ENCODE assay signal across 16 mouse cellular contexts in the genomic region with DNA sequence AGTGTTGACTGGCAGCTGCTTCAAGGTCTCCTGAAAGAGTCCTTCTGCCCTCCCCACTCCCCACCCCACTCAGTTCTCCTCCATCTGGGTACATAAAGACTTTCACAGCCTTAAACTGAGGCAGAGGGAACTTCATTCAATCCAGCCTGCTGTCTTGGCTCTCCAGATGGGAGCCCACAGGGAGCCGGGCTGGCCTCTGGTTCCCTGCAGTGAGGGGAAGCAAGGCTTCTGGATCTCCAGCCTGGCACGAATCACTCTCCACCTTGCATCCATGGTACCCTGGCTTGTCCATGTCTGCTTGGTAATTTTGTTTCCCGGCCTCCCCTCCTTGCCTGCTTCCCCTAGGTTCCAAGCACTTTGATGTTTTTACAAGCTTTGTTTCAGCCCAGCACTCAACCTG.
DNase-seq lines count a peak whose midpoint lies in the region; ATAC-seq lines count a peak whose summit lies in the region.
"Had no signal": no experiment of that assay in that cellular context is flagged by ENCODE, and none has a peak within 500 bp of the region (broad histone marks: within the 10 kb centered on the region; RNA-seq: fewer than 3 reads in every experiment).

No protein-coding gene starts in this region.

- peak; percentile 30 for DNase-seq in cerebellum, adult 11 months
- peak; percentile 67 for DNase-seq in left cerebral cortex, postnatal 4 days
- no peak for DNase-seq in left cerebral cortex, adult 8-10 months (ENCODE audit: low spot score in 2 of 2)
- no peak for DNase-seq in adrenal gland, postnatal 36 days
- DNase-seq in spleen, adult 18-20 months: no peak
- DNase-seq: heart, postnatal 14 days; lung, embryonic 14.5 days; right cerebral cortex, postnatal 25 days; thymus, postnatal 25 days had no signal

- H3K36me3 ChIP-seq in forebrain, embryonic 12.5 days (replicated peaks): peaks cover 4% of the 10 kb centered on the region; the same call in 1 of the 2 replicates
- no peaks in the 10 kb centered on the region for H3K36me3 ChIP-seq in midbrain, embryonic 15.5 days (replicated peaks)
- H3K36me3 ChIP-seq: liver, embryonic 12.5 days; neural tube, embryonic 12.5 days had no signal

- 30% methylated on average over 3 of the region's 3 CpGs for WGBS in forebrain, embryonic 12.5 days
- 25% methylated on average over 3 of the region's 3 CpGs for WGBS in midbrain, embryonic 15.5 days

- H3K4me2 ChIP-seq in forebrain, embryonic 12.5 days: no peak overlapping the region
- H3K4me2 ChIP-seq in midbrain, embryonic 15.5 days: no peak overlapping the region
- H3K4me2 ChIP-seq: heart, embryonic 11.5 days; liver, embryonic 12.5 days; lung, embryonic 14.5 days; neural tube, embryonic 12.5 days had no signal

- ATAC-seq in cerebellum, adult (ENCODE audit: insufficient number of reproducible peaks, low FRiP score, low TSS enrichment): no peak
- no peak for ATAC-seq in forebrain, embryonic 12.5 days (ENCODE audit: low FRiP score)
- no peak for ATAC-seq in midbrain, embryonic 15.5 days (replicated peaks)
- ATAC-seq: liver, embryonic 12.5 days had no signal

- H3K27ac ChIP-seq in forebrain, embryonic 12.5 days: peak overlapping the region; percentile 61
- H3K27ac ChIP-seq in midbrain, embryonic 15.5 days: peak overlapping the region; percentile 70
- H3K27ac ChIP-seq: liver, embryonic 12.5 days; macrophage; neural tube, embryonic 12.5 days had no signal

- no peak overlapping the region for H3K4me3 ChIP-seq in forebrain, embryonic 12.5 days (replicated peaks)
- H3K4me3 ChIP-seq in midbrain, embryonic 15.5 days: no peak overlapping the region
- H3K4me3 ChIP-seq: liver, embryonic 12.5 days; neural tube, embryonic 12.5 days had no signal

- peaks cover 79% of the 10 kb centered on the region for H3K4me1 ChIP-seq in forebrain, embryonic 12.5 days
- H3K4me1 ChIP-seq in midbrain, embryonic 15.5 days: peaks cover 60% of the 10 kb centered on the region
- H3K4me1 ChIP-seq: liver, embryonic 12.5 days had no signal

- peaks cover 10% of the 10 kb centered on the region; the same call in 1 of the 2 replicates for H3K27me3 ChIP-seq in forebrain, embryonic 12.5 days
- H3K27me3 ChIP-seq in midbrain, embryonic 15.5 days (replicated peaks): no peaks in the 10 kb centered on the region
- H3K27me3 ChIP-seq: liver, embryonic 12.5 days; neural tube, embryonic 12.5 days had no signal

- H3K9ac ChIP-seq in forebrain, embryonic 12.5 days: peak overlapping the region; percentile 21; the same call in 1 of the 2 replicates
- no peak overlapping the region for H3K9ac ChIP-seq in midbrain, embryonic 15.5 days
- H3K9ac ChIP-seq: liver, embryonic 12.5 days; lung, embryonic 14.5 days; neural tube, embryonic 12.5 days had no signal

- intact Hi-C loops in left cerebral cortex, postnatal 4 days (cut with DNase I): no loop called here

- H3K9me3 ChIP-seq in forebrain, embryonic 12.5 days: no peaks in the 10 kb centered on the region
- no peaks in the 10 kb centered on the region for H3K9me3 ChIP-seq in midbrain, embryonic 15.5 days
- H3K9me3 ChIP-seq: liver, embryonic 12.5 days; neural tube, embryonic 12.5 days had no signal

Comparison
In these comparisons a context has a peak if more than half of its experiments do, and no peak if none do; other contexts are left out.
1. DNase-seq: peak in cerebellum, adult 11 months (single experiment) and left cerebral cortex, postnatal 4 days (single experiment); none in left cerebral cortex, adult 8-10 months (0 of 2), adrenal gland, postnatal 36 days (0 of 2) and spleen, adult 18-20 months (0 of 2).